Mouse (Mus musculus) activated CD4-positive, CD25-positive, alpha-beta regulatory T cell, adult 4 months (primary cell): ENCODE data around the gene Cfap100. TPM values are rescaled to one million over a fixed set of nuclear protein-coding genes. Genes with fewer than 3 reads are reported as not detected.

ENCODE experiments used
- ATAC-seq: one replicate; pipeline ENCODE4 v1.8.0; 2017
- polyA plus RNA-seq, 2 experiments: library from polyadenylated mRNA; unstranded; fragments of 100-300 nt; shearing (Covaris generic); gene quantifications; one replicate each; pipeline ENCODE4 v1.2.1; 2017

Cfap100 gene
- polyA plus RNA-seq, 2 experiments from 2014 or later, result 0.25 TPM; not detected in 1

DNA sequence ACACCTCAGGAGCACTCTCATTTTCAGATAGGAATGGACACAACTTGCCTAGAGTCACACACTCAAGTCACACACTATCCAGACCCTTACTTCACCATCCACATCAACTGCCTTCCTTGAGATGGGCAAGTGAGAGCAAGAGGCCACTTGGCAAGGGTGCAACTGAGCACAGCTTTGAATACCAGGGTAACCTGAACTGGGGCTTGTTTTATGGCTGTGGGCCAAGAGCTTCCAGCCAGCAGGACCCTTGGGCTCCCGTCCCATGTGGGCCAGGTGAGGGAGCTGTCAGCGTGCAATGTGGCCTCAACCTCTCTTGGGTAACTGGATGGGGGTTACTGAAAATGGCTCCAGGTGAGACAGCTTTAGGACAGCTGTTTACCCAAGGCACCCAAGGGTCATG, 28.8 kb upstream of the Cfap100 start:
- ATAC-seq, result no peak

DNA sequence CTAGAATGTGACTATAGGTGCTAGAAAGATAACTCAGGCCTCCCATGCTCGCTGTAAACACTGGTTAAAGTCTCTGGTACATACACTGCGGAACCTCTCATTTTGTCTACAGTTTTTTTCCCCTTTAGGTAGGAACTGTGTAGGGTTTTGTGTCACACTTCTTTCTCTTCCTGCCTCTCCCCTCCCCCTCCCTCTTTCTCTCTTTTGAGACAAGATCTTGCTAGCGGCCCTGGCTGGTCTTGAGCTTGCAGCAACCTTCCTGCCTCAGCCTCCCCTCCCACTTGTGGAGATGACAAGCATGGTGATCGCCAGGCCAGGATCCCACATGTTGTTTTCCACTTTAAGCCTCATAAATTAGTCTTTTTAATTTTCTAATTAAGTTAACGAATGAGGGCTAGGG, 25.2 kb upstream of the Cfap100 start:
- ATAC-seq, result no peak

DNA sequence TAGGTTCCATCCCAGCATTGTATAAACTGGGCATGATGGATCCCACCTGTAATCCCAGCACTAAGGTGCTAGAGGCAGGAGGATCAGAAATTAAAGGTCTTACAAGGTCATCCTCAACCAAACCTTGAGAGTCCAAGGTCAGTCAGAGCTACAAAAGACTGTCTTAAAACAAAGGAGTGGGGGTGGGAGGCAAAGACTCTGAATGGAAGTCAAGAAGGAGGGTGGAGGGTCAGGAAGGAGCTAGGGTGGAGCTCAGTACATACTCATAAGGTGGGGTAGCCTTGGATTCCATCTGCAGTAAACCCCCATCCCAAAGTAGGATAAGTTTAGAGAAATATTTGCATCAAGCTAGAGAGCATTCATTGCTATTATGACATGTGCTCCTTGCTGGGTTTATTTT, 24.0 kb upstream of the Cfap100 start:
- ATAC-seq, result no peak

- ATAC-seq, result no peak
Observed at GRCm38 (mm10) chr6:90451512-90451911, 22.9 kb upstream of the Cfap100 start.

DNA sequence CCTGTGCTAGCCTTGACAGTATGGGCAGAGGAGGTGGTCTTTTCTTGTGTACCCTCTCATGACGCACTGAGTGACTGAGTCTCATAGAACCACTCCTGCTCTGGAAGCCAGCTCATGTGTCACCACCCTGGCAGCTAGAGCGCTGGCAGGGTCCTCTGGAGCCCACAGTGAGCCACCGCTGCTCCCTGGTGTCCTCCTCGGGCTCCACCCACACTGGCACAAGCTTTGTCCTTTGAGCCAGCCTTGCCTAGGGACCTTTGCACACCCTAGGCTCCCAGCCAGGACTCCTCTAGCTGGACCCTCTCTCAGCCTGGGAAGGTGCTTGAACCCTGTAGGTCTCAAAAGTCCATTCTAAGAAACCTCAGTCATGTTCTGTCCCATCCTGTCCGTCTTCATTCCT, 22.1 kb upstream of the Cfap100 start:
- no peak for ATAC-seq

DNA sequence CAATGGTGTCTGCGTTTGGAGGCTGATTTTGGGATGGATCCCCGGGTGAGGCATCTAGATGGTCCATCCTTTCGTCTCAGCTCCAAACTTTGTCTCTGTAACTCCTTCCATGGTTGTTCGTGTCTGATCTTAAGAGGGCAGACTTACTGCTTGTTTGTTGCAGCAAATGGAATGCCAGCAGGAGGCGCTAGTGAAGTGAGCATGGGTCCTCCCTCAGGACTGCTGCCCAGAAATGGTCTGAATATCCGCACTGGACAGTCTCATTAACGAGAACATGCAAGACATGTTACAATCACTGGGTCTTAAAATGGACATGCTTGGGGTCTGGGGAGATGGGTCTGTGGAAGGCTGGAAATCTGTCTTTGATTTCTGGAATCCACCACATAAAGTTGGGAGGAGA, 21.6 kb upstream of the Cfap100 start:
- no peak for ATAC-seq

- ATAC-seq, result no peak
Observed at GRCm38 (mm10) chr6:90446883-90447282, 18.3 kb upstream of the Cfap100 start.

GRCm38 (mm10) chr6:90437041-90437440, 8.4 kb upstream of the Cfap100 start:
- ATAC-seq, result no peak

DNA sequence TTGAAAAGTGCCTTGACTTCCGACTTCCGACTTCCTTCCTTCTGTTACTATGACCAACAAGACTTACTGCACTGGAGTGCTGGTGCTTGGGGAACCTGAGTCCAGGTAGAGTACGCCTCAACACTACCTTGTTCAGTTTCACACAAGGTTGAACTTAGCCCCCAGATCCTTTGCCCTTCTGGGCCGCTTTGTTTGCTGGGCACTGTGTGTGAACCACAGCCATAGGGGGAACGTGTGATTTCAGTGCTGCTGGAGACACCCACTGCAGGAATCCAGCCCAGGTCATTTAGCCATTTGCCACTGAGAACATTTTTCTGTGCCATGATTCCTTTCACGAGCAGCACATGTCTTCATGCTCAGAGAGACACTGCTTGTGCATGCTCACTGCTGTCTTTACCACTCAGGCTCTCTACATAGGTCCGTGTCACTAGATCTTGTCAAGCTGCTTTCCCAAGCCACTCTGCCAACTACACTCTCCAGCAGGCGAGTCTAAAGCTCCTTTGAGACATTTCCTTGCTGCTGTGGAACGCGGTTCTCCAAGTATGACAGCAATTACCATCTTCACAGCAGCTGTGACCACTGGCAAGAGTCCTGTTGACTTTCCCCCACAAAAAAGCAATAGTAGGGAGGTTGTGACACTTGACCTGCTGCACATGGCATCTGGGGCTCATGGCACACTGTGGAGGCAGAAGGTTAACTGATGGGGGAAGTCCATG, 7.8 kb upstream of the Cfap100 start:
- ATAC-seq, result no peak

GRCm38 (mm10) chr6:90435195-90435618, 6.6 kb upstream of the Cfap100 start:
- peak; percentile 57 for ATAC-seq

DNA sequence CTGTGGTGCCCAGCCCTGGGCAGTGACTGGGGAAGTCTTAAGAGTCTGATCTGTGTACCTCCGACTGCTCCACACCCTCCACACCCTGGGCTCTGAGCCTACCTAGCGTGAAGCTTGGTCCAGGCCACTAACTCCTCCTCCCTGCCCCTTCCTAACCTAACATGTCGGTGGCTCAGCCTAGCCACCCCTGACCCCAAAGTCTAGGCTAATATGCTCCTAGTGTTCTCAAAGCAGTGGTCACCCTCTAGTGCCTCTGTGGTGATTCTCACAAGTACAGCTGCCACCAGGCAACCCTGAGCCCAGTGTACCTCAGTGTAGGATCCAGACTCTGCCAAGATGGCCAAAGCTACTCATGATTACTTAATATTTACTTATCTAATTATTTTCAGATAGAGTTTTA, 6.1 kb upstream of the Cfap100 start:
- ATAC-seq, result no peak

- no peak for ATAC-seq
Observed at GRCm38 (mm10) chr6:90431487-90431886, 2.9 kb upstream of the Cfap100 start.

- no peak for ATAC-seq
Observed at GRCm38 (mm10) chr6:90429911-90430310, 1.3 kb upstream of the Cfap100 start.

GRCm38 (mm10) chr6:90426003-90426402, 2.6 kb downstream of the Cfap100 start:
- no peak for ATAC-seq

GRCm38 (mm10) chr6:90425361-90425760, 3.2 kb downstream of the Cfap100 start:
- ATAC-seq, result no peak

- ATAC-seq, result peak; percentile 87
Observed at GRCm38 (mm10) chr6:90422565-90422964, 6.0 kb downstream of the Cfap100 start.

- no peak for ATAC-seq
Observed at GRCm38 (mm10) chr6:90411926-90412325, 16.7 kb downstream of the Cfap100 start.

- no peak for ATAC-seq
Observed at GRCm38 (mm10) chr6:90410972-90411371, 17.6 kb downstream of the Cfap100 start.

DNA sequence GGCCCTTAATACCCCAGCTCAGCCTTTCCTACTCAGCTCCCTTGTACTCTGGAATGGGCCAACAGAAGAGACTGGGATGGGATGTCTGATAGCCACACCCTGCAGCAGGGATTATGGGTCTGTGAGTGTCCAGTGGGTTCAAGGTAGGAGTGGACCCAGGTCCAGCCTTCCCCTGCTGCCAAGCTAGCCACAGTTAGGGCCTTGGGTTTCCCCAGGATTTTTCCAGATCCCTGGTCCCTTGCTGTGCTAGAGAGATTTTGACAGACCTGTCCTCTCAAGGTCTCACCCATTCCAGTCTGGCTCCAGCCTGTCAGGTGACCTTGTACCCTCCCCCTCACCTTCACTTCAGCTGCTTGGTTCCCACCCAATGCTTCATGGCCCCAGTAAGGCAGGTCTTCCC, 20.0 kb downstream of the Cfap100 start:
- no peak for ATAC-seq

GRCm38 (mm10) chr6:90397291-90397690, 31.3 kb downstream of the Cfap100 start:
- no peak for ATAC-seq

GRCm38 (mm10) chr6:90395751-90396150, 32.8 kb downstream of the Cfap100 start:
- ATAC-seq, result no peak

- ATAC-seq, result no peak
Observed at GRCm38 (mm10) chr6:90393948-90394347, 34.6 kb downstream of the Cfap100 start.

DNA sequence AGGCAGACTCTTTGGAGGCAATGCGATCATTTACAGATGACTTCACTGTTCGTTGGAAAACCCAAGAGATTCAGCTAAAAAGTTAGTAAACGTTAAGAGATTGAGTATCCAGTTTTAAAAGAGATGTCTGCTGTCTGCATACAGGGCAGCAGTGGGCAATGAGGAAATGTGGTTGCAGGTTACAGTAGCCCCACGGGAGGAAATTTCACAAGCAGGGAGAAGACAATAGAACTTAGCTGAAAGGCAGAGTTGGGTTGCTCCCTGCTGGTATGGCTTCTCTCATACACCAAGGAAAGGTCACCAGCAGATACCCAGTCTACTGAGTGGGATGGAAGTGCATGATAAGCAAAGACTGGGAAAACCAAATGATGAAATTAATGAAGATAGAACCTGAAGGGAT, 38.0 kb downstream of the Cfap100 start:
- ATAC-seq, result no peak

DNA sequence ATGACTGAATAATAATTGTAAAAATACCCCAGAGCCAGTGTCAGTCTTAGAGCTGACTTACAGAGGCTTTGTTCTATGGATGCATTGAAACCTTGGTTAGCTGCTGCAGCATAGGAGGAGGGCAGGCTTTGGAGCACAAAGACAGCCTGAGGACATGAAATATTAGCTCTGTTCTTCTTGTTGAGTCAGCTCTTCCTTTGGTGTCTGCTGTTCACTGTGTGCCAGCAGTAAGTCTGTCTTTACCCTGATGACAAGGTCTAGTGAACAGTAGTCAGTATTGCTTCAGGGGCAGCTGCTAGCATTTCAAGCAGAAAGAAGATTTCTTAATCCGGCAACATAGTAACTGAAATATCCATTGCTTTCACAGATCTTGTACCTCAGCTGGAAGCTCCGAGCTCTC, 47.1 kb downstream of the Cfap100 start:
- no peak for ATAC-seq

GRCm38 (mm10) chr6:90377708-90378107, 50.9 kb downstream of the Cfap100 start:
- no peak for ATAC-seq
